19 mouse cellular contexts compared by ENCODE assay signal in the genomic region with DNA sequence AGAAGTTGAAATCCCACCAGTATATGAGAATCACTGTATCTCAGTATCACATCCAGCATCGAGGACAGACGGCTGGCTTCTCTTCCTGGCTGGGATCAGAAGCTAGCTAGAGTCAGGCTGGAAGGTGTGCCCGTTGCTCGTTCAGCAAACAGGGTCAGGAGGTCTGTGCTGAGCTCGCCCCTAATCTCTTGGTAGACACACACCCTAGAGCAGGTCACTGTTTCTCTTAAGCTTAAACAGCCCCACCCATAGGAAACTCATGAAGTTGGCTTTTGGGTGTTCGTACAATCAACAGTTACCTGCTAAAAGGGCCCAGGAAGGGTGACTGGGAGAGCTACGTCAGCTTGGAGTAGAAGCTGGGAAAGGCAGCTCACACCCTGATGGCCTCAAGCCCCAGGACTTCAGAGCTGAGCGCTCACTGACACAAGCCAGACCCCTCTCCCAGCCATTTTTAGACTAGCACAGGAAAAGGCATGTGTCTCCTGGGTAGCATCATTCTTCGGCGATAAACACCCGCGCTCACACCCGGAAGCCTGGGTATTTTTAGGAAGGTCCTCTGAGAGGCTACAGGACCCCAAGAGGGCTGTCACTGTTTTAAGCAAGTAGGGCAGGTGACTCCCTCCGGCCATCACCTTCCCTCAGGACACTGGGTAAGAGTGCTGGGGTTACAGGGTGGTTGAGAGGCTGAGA. TPM values are rescaled to one million over a fixed set of nuclear protein-coding genes. Genes with fewer than 3 reads are reported as not detected.
DNase-seq lines count a peak whose midpoint lies in the region; ATAC-seq lines count a peak whose summit lies in the region.
"Had no signal": no experiment of that assay in that cellular context is flagged by ENCODE, and none has a peak within 500 bp of the region (broad histone marks: within the 10 kb centered on the region; RNA-seq: fewer than 3 reads in every experiment).

No protein-coding gene starts in this region.

- peak; percentile 89 for ATAC-seq in heart, embryonic 14.5 days (ENCODE audit: insufficient number of reproducible peaks, insufficient read depth, low FRiP score, low read depth)
- peak; percentile 52 for ATAC-seq in intestine, embryonic 15.5 days
- ATAC-seq: forebrain, embryonic 13.5 days; hindbrain, embryonic 16.5 days had no signal

- H3K36me3 ChIP-seq in heart, embryonic 14.5 days (ENCODE audit: control insufficient read depth, insufficient read depth, low read length), result peaks cover 7% of the 10 kb centered on the region
- H3K36me3 ChIP-seq in intestine, embryonic 15.5 days, result no peaks in the 10 kb centered on the region
- H3K36me3 ChIP-seq: lung, embryonic 15.5 days had no signal

- WGBS in heart, embryonic 14.5 days, result 11% methylated on average over 14 of the region's 14 CpGs
- 35% methylated on average over 14 of the region's 14 CpGs for WGBS in intestine, embryonic 15.5 days

- peak; percentile 77 for DNase-seq in MN1 (ENCODE audit: low spot score)
- peak; percentile 55 to 74 for DNase-seq in heart, adult 18-20 months
- DNase-seq in cerebellum, adult 9-10 months, result no peak
- no peak for DNase-seq in embryo, embryonic 11 days
- DNase-seq in thymus, postnatal 25 days, result no peak
- DNase-seq in adrenal gland, postnatal 25 days, result no peak
- DNase-seq: cerebellum, postnatal 10 days; gastrocnemius, postnatal 36 days; kidney, adult 9 months; kidney, postnatal 4 days; left cerebral cortex, postnatal 4 days; spleen, adult 18-20 months; thymus, postnatal 4 days had no signal

- no peaks in the 10 kb centered on the region for H3K9me3 ChIP-seq in heart, embryonic 14.5 days (ENCODE audit: control insufficient read depth, low read length)
- H3K9me3 ChIP-seq in intestine, embryonic 15.5 days, result no peaks in the 10 kb centered on the region
- H3K9me3 ChIP-seq: forebrain, embryonic 13.5 days; lung, embryonic 15.5 days had no signal

- H3K4me2 ChIP-seq in heart, embryonic 14.5 days (ENCODE audit: low read length), result peak overlapping the region; percentile 54
- no peak overlapping the region for H3K4me2 ChIP-seq in intestine, embryonic 15.5 days (replicated peaks)
- H3K4me2 ChIP-seq: forebrain, embryonic 13.5 days; liver, embryonic 11.5 days; lung, embryonic 15.5 days had no signal

- peak overlapping the region; percentile 90 to 97 for H3K27ac ChIP-seq in heart, embryonic 14.5 days (replicated peaks in 1 of 2; ENCODE audit: control insufficient read depth in 1 of 2, insufficient read depth in 1 of 2, low read depth in 2 of 2, low read length in 2 of 2)
- peak overlapping the region; percentile 49 for H3K27ac ChIP-seq in intestine, embryonic 15.5 days
- H3K27ac ChIP-seq: forebrain, embryonic 13.5 days; lung, embryonic 15.5 days had no signal

- peak overlapping the region; percentile 6 to 13; a peak in 1 of 4 replicates for H3K4me3 ChIP-seq in heart, embryonic 14.5 days (ENCODE audit: control insufficient read depth in 1 of 2, insufficient read depth in 1 of 2, low read depth in 1 of 2, low read length in 2 of 2)
- H3K4me3 ChIP-seq in intestine, embryonic 15.5 days (replicated peaks), result no peak overlapping the region
- H3K4me3 ChIP-seq: forebrain, embryonic 13.5 days; lung, embryonic 15.5 days had no signal

- no peaks in the 10 kb centered on the region for H3K27me3 ChIP-seq in heart, embryonic 14.5 days (ENCODE audit: control insufficient read depth, insufficient read depth, low read length)
- H3K27me3 ChIP-seq in intestine, embryonic 15.5 days (replicated peaks), result no peaks in the 10 kb centered on the region
- H3K27me3 ChIP-seq: forebrain, embryonic 13.5 days; lung, embryonic 15.5 days had no signal

- H3K9ac ChIP-seq in heart, embryonic 14.5 days (ENCODE audit: low read length), result peak overlapping the region; percentile 62
- no peak overlapping the region for H3K9ac ChIP-seq in intestine, embryonic 15.5 days
- H3K9ac ChIP-seq: forebrain, embryonic 13.5 days; lung, embryonic 15.5 days had no signal

- H3K4me1 ChIP-seq in heart, embryonic 14.5 days (ENCODE audit: control insufficient read depth in 2 of 2, insufficient read depth in 2 of 2, low read length in 2 of 2), result peaks cover 47 to 62% of the 10 kb centered on the region in 2 experiments
- peaks cover 36% of the 10 kb centered on the region for H3K4me1 ChIP-seq in intestine, embryonic 15.5 days (replicated peaks)

RNA-seq across cellular contexts. Expression of a gene that starts 24.4 kb away (rescaled TPM):
- 10 to 100 TPM; 11.7 to 13.3 TPM for total RNA-seq in heart, adult 18-20 months (2021)
- 45.1 and 48.2 TPM in 2 replicates for polyA plus RNA-seq in heart, embryonic 14.5 days (2014; fragmentation: Nextera tagmentation; extraction: Ambion mirVana)
- 21.4 and 23.0 TPM in 2 replicates for polyA plus RNA-seq in intestine, embryonic 15.5 days (2015; fragmentation: Nextera tagmentation; extraction: Ambion mirVana)
- total RNA-seq in adrenal gland, postnatal 25 days (2021), result 55.1 TPM in 2 replicates

Comparison
In these comparisons a context has a peak if more than half of its experiments do, and no peak if none do; other contexts are left out.
1. DNase-seq: peak in MN1 (single experiment) and heart, adult 18-20 months (2 of 2); none in cerebellum, adult 9-10 months (single experiment), embryo, embryonic 11 days (single experiment), thymus, postnatal 25 days (single experiment) and adrenal gland, postnatal 25 days (single experiment).